Mouse (Mus musculus): ENCODE measurements around the gene Pprc1. TPM values are rescaled to one million over a fixed set of nuclear protein-coding genes. Genes with fewer than 3 reads are reported as not detected.

Gene Pprc1
- polyA plus RNA-seq, 1 experiment: 10.6 TPM

DNA sequence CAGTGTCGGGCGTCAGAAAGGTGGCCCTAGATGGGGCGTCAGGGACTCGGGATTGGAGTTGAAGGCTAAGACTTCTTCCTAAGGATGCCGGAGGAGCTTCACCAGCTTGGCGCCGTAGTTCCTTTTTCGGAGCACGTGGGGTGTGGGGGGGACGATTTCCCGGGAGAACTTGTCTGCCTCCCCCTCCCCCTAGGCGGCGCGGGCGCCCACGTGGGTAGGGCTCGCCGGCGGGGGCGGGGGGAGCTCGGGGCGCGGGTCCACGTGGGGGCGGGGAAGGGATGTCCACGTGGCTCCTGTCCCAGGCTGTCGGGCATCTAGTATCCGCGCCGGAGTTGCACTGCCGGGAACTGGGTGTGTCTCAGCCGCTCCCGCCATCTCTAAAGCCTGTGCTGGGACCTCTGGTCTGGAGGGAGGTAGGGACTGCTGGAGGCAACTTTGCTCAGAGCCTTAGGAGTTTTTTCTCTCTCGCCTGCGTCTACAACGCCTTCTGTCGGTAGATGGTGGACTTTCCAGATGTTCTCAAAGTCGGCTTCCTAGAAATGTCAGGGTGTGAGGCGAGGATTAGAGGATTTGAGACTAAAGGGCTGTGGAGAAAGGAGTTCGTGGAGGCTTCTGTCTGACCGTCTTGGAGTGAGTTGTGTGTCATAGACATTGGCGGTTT is 12.4 kb downstream of the Pprc1 start:
- no peak for TF ChIP-seq POLR2A (IDR thresholded peaks at IDR 0.05; ENCODE audit: low read depth, low read length)
- TF ChIP-seq CTCF (IDR thresholded peaks at IDR 0.05; ENCODE audit: extremely low read depth, insufficient read length, insufficient replicate concordance, low read depth, low read length): peak; percentile 8; the same call in 1 of the 2 replicates
- no peaks in the 10 kb centered on the region for H3K27me3 ChIP-seq (ENCODE audit: control insufficient read depth, insufficient read depth, low read length)
- H3K4me3 ChIP-seq (ENCODE audit: low read depth, low read length): peak overlapping the region; percentile 90
- peaks cover 4% of the 10 kb centered on the region for H3K36me3 ChIP-seq (ENCODE audit: control insufficient read depth, insufficient read depth, low read length)
- H3K4me1 ChIP-seq (ENCODE audit: control insufficient read depth, insufficient read depth, insufficient read length, low read length): no peaks in the 10 kb centered on the region
- WGBS: under 1% methylated on average over 42 of the region's 42 CpGs
- peak overlapping the region; percentile 87 for H3K27ac ChIP-seq (ENCODE audit: insufficient read depth, low read depth, low read length)

DNA sequence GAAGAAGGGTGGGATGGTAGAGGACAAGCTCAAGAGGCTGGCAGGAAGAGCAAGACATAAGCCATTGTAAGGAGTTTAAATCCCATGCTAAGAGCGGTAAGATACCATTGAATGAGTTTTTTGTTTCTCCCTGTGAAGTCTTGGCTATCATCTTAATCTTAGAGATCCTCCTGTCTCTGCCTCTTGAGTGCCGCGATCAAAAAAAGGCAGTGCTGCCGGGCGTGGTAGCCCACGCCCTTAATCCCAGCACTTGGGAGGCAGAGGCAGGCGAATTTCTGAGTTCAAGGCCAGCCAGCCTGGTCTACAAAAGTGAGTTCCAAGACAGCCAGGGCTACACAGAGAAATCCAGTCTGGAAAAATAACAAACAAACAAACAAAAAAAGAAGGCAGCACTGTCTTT is 13.8 kb downstream of the Pprc1 start:
- TF ChIP-seq CTCF (IDR thresholded peaks at IDR 0.05; ENCODE audit: extremely low read depth, insufficient read length, insufficient replicate concordance, low read depth, low read length) (no peak), POLR2A (IDR thresholded peaks at IDR 0.05; ENCODE audit: low read depth, low read length) (no peak)
- Histone ChIP-seq H3K4me1 (ENCODE audit: control insufficient read depth, insufficient read depth, insufficient read length, low read length) (no peaks in the 10 kb centered on the region), H3K27ac (ENCODE audit: insufficient read depth, low read depth, low read length) (no peak overlapping the region), H3K27me3 (ENCODE audit: control insufficient read depth, insufficient read depth, low read length) (no peaks in the 10 kb centered on the region), H3K4me3 (ENCODE audit: low read depth, low read length) (no peak overlapping the region), H3K36me3 (ENCODE audit: control insufficient read depth, insufficient read depth, low read length) (peaks cover 17% of the 10 kb centered on the region)
- WGBS: 89% methylated on average over 7 of the region's 7 CpGs

DNA sequence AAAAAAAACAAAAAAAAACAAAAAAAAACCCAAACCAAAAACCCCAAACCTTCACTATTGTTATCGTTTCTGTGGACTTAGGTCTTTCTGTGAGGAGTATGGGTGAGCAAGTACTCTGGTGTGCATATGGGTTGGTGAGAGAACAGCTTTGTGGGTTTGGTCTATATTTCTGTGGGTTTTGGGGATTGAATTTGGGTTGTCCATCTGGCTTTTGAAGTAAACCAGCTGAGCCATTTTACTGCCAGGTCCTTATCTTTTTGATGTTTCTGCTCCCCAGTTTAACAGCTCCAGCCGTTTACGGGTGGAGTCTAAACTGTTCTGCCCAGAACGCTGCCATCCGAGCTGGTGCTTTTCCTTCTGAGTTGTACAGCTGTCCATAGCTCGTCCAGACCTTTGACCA is 16.2 kb downstream of the Pprc1 start:
- H3K4me3 ChIP-seq (ENCODE audit: low read depth, low read length): no peak overlapping the region
- no peaks in the 10 kb centered on the region for H3K27me3 ChIP-seq (ENCODE audit: control insufficient read depth, insufficient read depth, low read length)
- TF ChIP-seq POLR2A (IDR thresholded peaks at IDR 0.05; ENCODE audit: low read depth, low read length): no peak
- TF ChIP-seq CTCF (IDR thresholded peaks at IDR 0.05; ENCODE audit: extremely low read depth, insufficient read length, insufficient replicate concordance, low read depth, low read length): no peak
- peaks cover 41% of the 10 kb centered on the region for H3K36me3 ChIP-seq (ENCODE audit: control insufficient read depth, insufficient read depth, low read length)
- H3K27ac ChIP-seq (ENCODE audit: insufficient read depth, low read depth, low read length): no peak overlapping the region
- H3K4me1 ChIP-seq (ENCODE audit: control insufficient read depth, insufficient read depth, insufficient read length, low read length): no peaks in the 10 kb centered on the region
- 25% methylated on average over 6 of the region's 6 CpGs for WGBS

DNA sequence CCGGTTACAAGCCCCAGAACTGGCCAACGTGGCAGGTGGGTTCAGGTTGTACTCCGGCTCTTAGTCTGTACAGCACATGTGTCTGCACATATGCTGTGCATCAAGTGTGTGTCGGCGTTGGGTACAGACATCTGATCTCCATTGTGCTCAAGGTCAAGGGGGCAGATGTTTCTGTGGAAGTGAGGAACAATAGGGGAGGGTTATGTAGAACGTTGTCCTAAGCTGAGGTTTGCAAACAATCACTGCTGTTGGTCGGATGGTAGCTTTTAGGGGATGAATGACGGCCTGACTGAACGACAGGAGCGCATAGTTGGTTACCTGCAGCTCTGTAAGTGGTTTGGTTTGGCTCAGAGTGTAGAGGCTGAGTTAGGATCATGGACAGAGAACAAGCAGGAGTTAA is 23.4 kb downstream of the Pprc1 start:
- H3K4me1 ChIP-seq (ENCODE audit: control insufficient read depth, insufficient read depth, insufficient read length, low read length): no peaks in the 10 kb centered on the region
- no peak overlapping the region for H3K4me3 ChIP-seq (ENCODE audit: low read depth, low read length)
- H3K27me3 ChIP-seq (ENCODE audit: control insufficient read depth, insufficient read depth, low read length): no peaks in the 10 kb centered on the region
- no peak overlapping the region for H3K27ac ChIP-seq (ENCODE audit: insufficient read depth, low read depth, low read length)
- 85% methylated on average over 10 of the region's 10 CpGs for WGBS
- TF ChIP-seq CTCF (IDR thresholded peaks at IDR 0.05; ENCODE audit: extremely low read depth, insufficient read length, insufficient replicate concordance, low read depth, low read length) (no peak), POLR2A (IDR thresholded peaks at IDR 0.05; ENCODE audit: low read depth, low read length) (no peak)
- H3K36me3 ChIP-seq (ENCODE audit: control insufficient read depth, insufficient read depth, low read length): peaks cover 80% of the 10 kb centered on the region

DNA sequence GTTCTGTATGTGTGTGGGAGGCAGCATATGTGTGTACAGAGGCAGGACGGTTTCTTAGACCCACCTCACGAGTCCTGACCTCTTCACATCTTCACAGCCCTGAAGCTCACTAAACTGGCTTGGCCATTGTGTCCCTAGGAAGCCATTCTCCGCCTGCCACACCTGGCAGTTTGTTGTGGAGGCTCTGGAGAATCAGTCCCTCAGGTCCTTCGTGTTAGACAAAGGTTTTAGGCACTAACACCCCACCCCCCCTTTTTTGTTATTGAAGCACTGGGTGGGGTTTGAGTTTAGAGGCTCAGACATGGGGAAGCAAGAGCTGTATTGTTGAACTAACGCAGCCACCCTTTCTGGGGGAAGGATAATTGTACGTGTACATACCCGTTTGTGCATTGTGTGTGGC is 28.6 kb downstream of the Pprc1 start:
- Histone ChIP-seq H3K4me1 (ENCODE audit: control insufficient read depth, insufficient read depth, insufficient read length, low read length) (no peaks in the 10 kb centered on the region), H3K27me3 (ENCODE audit: control insufficient read depth, insufficient read depth, low read length) (no peaks in the 10 kb centered on the region), H3K36me3 (ENCODE audit: control insufficient read depth, insufficient read depth, low read length) (peaks cover 29% of the 10 kb centered on the region), H3K4me3 (ENCODE audit: low read depth, low read length) (no peak overlapping the region), H3K27ac (ENCODE audit: insufficient read depth, low read depth, low read length) (no peak overlapping the region)
- TF ChIP-seq CTCF (IDR thresholded peaks at IDR 0.05; ENCODE audit: extremely low read depth, insufficient read length, insufficient replicate concordance, low read depth, low read length) (no peak), POLR2A (IDR thresholded peaks at IDR 0.05; ENCODE audit: low read depth, low read length) (no peak)
- WGBS: 82% methylated on average over 7 of the region's 7 CpGs

DNA sequence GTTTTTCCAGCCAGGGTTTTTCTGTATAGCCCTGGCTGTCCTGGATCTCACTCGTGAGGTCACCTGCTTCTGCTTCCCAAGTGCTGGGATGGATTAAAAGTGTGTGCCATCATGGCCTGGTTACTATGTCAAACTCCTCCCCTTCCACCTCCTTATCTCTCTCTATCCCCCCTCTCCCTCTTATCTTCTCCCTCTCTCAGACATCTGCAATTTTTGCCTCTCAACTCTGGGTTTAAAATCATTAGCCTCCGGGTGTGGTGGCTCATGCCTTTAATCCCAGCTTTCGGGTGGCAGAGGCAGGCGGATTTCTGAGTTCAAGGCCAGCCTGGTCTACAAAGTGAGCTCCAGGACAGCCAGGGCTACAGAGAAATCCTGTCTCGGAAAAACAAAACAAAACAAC is 29.6 kb downstream of the Pprc1 start:
- TF ChIP-seq POLR2A (IDR thresholded peaks at IDR 0.05; ENCODE audit: low read depth, low read length) (no peak), CTCF (IDR thresholded peaks at IDR 0.05; ENCODE audit: extremely low read depth, insufficient read length, insufficient replicate concordance, low read depth, low read length) (no peak)
- no peaks in the 10 kb centered on the region for H3K27me3 ChIP-seq (ENCODE audit: control insufficient read depth, insufficient read depth, low read length)
- peaks cover 26% of the 10 kb centered on the region for H3K36me3 ChIP-seq (ENCODE audit: control insufficient read depth, insufficient read depth, low read length)
- H3K4me1 ChIP-seq (ENCODE audit: control insufficient read depth, insufficient read depth, insufficient read length, low read length): no peaks in the 10 kb centered on the region
- 92% methylated on average over 5 of the region's 5 CpGs for WGBS
- H3K27ac ChIP-seq (ENCODE audit: insufficient read depth, low read depth, low read length): no peak overlapping the region
- no peak overlapping the region for H3K4me3 ChIP-seq (ENCODE audit: low read depth, low read length)

DNA sequence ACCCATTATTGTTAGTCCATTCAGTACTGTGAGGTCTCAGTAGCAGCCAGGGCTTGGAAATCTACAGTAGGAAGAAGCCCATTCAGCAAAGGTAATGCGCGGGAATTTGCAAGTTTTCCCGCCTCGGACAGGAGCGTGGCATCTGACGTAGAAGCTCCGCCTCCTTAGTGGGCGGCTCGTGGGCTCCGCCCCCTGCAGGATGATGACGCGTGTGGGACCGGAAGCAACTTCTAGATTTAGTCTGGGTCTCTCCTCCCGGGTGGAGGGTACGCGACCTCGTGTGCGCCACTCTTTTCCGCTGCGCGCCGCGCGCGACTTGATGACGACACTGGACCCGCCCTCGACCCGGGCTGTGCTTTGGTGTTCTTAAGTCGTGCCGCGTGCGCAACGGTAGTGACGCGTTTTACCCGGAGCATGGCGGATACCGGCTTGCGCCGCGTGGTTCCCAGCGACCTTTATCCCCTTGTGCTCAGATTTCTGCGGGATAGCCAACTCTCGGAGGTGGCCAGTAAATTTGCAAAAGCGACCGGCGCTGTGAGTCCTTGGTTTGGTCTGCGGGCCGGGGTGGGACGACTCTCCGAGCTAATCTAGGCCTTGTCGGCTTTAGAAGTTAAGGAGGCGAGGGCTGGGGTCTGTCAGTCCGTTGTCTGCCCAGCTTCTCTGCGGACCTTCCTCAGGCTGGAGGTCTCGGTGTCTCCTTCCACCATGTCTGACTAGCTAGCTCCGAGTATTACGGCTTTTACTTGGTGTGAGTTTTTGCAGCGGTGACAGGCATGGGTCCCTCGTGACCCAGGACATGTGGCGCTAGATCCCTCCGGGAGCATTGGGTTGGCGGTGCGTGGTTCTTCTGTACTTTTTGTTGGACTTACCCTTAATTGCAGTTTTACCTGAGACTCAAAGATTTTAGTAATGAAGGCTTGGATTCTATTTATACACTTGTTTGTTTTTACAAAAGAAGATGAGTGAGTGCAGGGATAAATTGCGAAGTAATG is 31.2 kb downstream of the Pprc1 start, which contains the start of gene Nolc1:
Nolc1 (plus strand) TSS at position 248 of the 992 bp plus-strand sequence.
- no peak for TF ChIP-seq CTCF (IDR thresholded peaks at IDR 0.05; ENCODE audit: extremely low read depth, insufficient read length, insufficient replicate concordance, low read depth, low read length)
- no peak for TF ChIP-seq POLR2A (IDR thresholded peaks at IDR 0.05; ENCODE audit: low read depth, low read length)
- WGBS: under 1% methylated on average over 66 of the region's 66 CpGs
- Histone ChIP-seq H3K4me3 (ENCODE audit: low read depth, low read length) (peak within 1 kb of the TSS; percentile 81), H3K4me1 (ENCODE audit: control insufficient read depth, insufficient read depth, insufficient read length, low read length) (no peaks in the 10 kb centered on the region), H3K27me3 (ENCODE audit: control insufficient read depth, insufficient read depth, low read length) (no peaks in the 10 kb centered on the region), H3K36me3 (ENCODE audit: control insufficient read depth, insufficient read depth, low read length) (peaks cover 30% of the 10 kb centered on the region), H3K27ac (ENCODE audit: insufficient read depth, low read depth, low read length) (no peak within 1 kb of the TSS; the same call in none of the 2 replicates)
